Mouse (Mus musculus): ENCODE data around the gene Nek8. TPM values are rescaled to one million over a fixed set of nuclear protein-coding genes. Genes with fewer than 3 reads are reported as not detected.
A peak's percentile ranks its signal among the peaks of the same experiment; 100 is the strongest.
"Not testable (repeated sequence)": the region's sequence is repeated elsewhere in the genome, so short reads cannot be mapped to it uniquely, and the experiment has no call there.

The Nek8 gene
- total RNA-seq, 1 experiment from 2014 or later = 4.3 TPM

DNA sequence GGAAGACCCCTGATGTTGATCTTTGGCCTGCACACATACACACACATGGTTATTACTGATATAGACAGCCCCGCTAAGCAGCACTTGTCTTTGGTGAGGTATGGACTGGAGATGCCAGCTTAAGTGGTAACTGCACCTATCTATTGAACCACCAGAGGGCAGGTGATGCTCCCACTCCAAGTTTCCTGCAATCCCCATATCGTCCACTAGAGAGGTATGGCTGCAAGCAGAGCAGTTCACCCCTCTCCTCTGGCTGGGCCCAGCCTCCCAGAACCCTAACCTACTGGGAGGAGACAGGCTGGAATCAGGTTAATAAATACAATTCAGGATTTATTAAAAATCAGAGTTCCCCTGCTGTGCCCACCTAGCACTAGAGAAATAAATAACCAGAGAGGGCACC, 17.4 kb downstream of the Nek8 start:
- peak; percentile 96 for ATAC-seq (replicated peaks; ENCODE audit: insufficient number of reproducible peaks, low FRiP score, low TSS enrichment, poor library complexity, severe bottlenecking)

DNA sequence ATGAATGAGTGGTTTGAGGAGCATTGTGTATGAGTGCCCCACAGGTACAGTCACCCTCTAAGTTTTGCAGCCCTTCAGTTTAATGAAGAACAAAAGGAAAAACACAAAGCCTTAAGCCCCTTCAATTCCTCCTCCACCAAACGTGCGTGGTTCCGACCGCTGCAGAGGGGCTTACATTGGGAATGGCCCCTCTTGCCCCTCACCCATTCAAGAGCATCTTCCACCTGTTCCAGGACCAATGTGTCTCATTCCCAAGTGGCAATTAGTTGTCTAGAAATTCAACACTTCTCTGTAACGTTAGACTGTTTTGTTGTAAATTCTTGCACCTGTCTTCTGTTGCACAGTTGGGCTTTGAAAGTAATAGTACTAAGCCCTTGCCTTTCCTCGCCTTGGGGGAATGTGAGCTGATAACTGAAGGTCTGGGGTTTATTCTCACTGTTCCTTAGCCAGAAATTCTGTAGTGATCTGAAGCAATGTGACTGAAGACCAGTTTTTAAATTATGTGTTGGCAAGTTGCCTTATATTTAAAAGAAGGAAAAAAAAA, 20.2 kb downstream of the Nek8 start:
- no peak for ATAC-seq (replicated peaks; ENCODE audit: insufficient number of reproducible peaks, low FRiP score, low TSS enrichment, poor library complexity, severe bottlenecking)

DNA sequence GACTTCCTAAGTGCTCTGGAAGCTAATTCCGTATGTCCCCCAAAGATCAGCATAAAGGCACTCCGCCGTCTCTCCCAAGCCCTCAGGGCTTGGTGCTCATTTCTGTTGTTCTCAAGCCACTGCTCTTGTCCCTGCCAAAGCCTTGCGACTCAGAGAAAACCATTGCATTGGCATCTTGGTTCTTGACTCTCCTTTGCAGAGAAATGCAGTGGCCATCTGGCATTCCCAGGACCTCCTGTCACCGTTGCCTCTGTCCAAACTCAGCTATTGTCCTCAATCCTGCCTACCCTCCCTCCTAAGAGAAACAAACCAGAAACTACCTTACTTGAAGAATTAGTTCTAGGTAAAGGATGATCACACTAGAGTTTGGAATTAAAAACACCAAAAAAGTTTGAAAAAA, 20.8 kb downstream of the Nek8 start:
- ATAC-seq (replicated peaks; ENCODE audit: insufficient number of reproducible peaks, low FRiP score, low TSS enrichment, poor library complexity, severe bottlenecking) = no peak

DNA sequence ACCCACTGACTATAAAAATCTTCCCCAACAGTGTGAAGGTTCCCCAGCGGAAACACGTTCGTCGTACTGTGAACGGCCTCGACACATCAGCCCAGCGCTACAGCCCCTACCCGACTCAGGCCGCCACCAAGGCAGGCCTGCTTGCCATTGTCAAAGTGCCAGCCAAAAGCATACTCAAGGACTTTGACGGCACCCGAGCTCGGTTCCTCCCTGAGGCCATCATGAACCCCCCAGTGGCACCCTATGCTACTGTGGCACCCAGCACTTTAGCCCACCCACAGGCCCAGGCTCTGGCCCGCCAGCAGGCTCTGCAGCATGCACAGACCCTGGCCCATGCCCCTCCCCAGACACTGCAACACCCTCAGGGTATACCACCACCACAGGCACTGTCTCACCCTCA, 22.7 kb downstream of the Nek8 start:
- no peak for ATAC-seq (replicated peaks; ENCODE audit: insufficient number of reproducible peaks, low FRiP score, low TSS enrichment, poor library complexity, severe bottlenecking)

DNA sequence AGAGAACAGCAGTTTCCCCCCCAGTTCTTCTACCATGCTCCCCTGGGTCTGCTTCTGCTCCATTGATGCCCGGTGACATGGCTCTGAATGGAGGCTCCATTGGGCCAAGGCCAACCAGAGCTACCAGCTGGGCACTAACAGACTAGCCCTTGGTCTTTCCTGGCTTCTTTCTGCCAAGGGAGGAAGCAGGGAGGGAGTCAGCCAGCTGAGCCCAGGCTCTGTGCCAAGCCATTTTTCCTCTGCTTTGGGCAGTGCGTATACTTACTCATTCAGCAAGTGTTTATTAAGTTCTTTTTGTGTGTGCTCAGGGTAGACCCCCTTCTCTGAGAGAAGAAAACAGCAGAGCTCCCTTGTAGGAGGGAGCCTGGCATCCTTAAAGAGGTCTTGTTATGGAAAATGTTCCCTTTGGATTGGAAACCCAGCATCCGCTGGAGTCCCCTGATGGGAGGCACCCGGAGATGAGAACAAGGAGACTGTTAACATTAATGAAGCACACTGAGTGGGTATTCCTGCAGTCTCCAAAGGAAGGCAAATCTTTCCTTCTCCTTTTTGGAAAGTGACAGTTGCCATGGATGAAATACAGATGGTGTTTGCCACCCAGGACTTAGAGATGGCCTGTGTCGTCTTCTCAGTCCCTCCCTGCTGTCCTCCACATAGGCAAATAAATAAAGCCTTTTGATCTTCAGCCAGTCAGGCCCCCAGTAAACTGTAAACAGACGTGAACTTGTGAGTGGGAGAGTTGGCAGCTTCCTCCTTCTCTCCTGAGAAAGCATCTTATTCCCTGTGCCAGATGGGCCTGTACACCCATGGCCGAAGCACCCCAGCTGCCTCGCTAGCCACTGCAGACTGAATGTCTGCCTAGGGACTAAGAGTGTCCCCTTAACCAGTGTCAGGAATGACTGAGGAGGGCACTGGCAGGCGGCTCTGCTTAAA, 23.9 kb downstream of the Nek8 start:
- ATAC-seq (replicated peaks; ENCODE audit: insufficient number of reproducible peaks, low FRiP score, low TSS enrichment, poor library complexity, severe bottlenecking) = no peak

DNA sequence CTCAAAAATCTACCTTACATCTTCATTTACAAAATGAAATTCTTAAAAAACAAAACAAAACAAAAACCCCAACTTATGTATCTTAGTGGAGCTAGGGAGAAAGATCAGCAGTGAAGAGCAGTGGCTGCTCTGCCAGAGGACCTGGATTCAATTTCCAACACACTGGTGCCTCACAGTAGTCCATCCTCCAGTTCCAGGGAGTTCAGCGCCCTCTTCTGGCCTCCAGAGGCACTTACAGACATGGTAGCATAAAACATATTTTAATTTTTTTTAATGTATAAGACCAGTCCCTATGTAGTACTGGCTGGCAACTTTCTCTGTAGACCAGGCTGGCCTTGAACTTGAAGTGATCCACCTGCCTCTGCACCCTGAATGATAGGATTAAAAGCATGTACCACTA, 25.3 kb downstream of the Nek8 start:
- ATAC-seq (replicated peaks; ENCODE audit: insufficient number of reproducible peaks, low FRiP score, low TSS enrichment, poor library complexity, severe bottlenecking) = no peak

DNA sequence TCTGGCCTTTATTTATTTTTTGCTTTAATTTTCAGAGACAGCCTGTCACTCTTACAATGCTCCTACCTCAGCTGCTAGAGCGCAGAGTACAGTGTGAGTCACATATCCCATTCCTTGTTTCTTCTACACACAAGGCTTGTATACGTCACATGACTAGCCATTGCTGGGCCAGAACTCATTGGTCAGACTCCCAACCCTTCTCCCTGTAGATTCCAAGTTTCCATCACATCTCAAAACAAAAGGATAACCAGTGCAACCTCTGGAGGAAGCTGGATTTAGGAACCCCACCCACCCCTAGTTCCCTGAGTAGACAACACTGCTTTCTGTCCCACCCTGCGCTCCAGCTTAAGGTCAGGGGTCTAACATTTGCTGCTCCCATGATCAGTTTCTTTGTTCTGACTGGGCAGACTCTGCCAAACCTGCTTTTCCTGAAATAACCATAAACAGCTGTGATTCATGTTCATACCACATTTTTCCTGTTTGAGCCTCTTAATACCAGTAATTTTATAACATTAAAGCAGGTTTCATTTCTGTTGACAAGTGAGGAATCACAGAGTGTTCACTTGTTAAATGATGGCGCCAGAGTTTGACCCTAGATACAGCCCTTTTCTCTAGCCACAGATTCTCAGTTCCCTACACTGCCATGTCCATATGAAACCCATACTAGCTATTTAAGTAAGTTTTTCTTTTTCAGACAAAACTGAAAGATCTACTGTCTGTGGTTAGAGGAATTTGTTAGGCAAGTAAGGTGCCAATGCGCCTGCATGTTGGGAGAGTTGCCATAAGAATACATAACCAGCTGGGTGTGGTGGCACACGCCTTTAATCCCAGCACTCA, 29.6 kb downstream of the Nek8 start:
- ATAC-seq (replicated peaks; ENCODE audit: insufficient number of reproducible peaks, low FRiP score, low TSS enrichment, poor library complexity, severe bottlenecking) = no peak

DNA sequence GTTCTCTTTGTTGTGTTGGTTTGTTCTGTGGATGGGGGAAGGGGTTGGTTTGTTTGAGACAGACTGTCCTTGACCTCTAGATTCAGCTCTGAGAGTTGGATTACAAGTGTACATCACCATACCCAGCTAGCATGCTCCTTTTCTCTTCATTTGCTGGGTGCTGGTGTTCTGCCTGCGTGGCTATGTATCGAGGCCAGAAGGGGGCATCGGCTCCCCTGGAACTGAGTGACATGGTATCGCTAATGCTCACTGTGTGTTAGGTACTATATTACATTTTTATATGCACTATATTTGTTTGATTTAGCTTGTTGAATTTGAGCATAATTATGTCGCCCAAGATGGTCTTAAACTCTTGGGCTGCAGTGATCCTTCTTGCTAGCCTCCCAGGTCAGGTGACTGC, 30.3 kb downstream of the Nek8 start:
- ATAC-seq (replicated peaks; ENCODE audit: insufficient number of reproducible peaks, low FRiP score, low TSS enrichment, poor library complexity, severe bottlenecking) = no peak

DNA sequence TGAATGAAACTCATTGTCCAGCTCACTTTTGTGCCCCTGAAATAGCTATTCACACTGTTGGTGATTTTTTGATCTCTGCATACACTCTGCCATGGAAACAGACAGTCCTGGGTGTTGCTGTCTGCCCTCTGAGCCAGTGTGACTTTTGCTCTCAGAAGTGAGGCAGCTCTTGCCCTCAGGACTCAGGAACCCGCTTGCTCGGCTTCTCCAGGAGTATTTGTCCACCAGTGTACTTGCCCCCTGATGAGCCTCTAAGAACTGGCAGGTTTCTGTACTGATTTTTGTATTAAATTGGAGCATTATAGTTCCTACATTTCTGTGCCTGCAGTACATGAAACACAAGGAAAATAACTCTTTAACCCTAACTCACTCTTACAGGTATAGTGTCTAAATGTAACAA, 33.0 kb downstream of the Nek8 start:
- ATAC-seq (replicated peaks; ENCODE audit: insufficient number of reproducible peaks, low FRiP score, low TSS enrichment, poor library complexity, severe bottlenecking) = no peak

DNA sequence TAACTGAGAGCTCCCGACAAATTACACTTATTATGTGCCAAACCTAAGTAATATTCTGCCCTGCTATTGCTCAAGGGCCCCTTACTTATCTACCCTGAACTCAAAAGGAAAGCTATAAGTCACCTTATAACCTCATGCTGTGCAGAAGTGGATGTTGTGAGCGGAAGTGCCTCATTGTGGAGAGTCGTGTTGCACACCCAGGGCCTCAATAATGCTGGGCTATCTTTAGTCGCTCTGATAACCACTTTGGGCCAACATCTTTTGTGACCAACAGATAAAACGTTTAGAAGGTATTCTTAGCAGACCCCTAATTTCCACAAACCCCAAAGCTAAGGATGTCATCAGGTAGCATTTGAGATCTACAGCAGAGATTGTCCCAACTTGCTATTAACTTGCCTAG, 35.8 kb downstream of the Nek8 start:
- no peak for ATAC-seq (replicated peaks; ENCODE audit: insufficient number of reproducible peaks, low FRiP score, low TSS enrichment, poor library complexity, severe bottlenecking)

DNA sequence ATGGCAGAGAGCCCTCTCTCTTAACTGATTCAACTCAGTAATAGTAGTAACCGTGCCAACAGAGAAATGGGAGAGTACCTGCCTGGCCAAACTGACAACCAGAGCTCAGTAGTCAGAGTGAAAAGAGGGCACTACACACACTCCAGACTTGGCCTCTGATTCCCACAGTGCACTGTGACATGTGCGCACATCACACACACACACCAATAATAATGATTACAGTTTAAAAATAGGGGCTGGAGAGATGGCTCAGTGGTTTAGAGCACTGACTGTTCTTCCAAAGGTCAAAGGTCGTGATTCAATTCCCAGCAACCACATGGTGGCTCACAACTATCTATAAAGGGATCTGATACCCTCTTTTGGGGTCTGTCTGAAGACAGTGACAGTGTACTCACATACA, 38.5 kb downstream of the Nek8 start:
- no peak for ATAC-seq (replicated peaks; ENCODE audit: insufficient number of reproducible peaks, low FRiP score, low TSS enrichment, poor library complexity, severe bottlenecking)

DNA sequence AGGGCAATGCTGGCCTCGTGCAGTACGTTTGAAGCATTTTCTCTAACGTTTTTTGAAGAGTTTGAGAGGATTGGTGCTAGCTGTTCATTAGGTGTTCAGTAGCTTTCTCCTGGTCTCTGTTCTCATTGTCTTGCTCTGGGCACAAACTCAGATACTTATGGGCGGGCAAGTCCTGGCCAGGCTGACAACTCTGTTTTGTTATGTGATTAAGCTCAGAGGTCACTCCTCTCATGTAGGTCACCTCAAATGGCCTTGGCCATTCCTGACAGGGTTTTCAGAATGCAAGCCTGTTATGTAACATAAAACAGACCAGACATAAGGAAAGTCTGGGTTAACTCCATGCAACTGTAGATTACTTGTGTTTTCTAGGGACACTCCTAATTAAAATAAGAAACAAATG, 38.9 kb downstream of the Nek8 start:
- no peak for ATAC-seq (replicated peaks; ENCODE audit: insufficient number of reproducible peaks, low FRiP score, low TSS enrichment, poor library complexity, severe bottlenecking)

DNA sequence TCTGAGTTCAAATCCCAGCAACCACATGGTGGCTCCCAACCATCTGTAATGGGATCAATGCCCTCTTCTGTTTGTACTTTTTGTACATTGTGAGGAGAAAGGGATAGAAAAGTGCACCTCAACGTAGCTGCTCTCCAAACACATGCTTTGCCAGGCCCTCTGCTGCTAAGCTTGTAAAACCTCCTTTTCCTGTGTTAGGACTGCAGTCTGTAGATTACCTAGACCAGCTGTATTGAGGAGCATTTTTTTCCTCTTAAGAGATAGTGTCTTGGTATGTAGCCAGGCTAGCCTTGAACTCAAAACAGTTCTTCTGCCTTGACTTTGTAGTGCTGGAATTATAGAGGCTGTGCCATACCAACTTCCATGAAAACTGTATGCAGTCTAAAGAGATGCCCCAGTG, 40.3 kb downstream of the Nek8 start:
- no peak for ATAC-seq (replicated peaks; ENCODE audit: insufficient number of reproducible peaks, low FRiP score, low TSS enrichment, poor library complexity, severe bottlenecking)

DNA sequence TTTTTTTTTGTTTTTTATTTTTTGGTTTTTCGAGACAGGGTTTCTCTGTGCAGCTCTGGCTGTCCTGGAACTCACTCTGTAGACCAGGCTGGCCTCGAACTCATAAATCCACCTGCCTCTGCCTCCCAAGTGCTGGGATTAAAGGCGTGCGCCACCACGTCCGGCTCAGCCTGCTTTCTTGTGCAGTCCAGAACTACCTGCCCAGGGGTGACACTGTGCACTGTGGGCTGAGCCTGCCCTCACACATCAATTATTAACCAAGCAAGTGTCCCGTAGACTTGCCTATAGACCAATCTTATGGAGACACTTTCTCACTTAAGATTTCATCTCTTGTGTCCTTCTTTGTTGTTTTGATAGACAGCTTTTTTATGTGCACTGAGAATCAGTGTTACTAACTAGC, 41.2 kb downstream of the Nek8 start:
- ATAC-seq (replicated peaks; ENCODE audit: insufficient number of reproducible peaks, low FRiP score, low TSS enrichment, poor library complexity, severe bottlenecking) = not testable (repeated sequence)

DNA sequence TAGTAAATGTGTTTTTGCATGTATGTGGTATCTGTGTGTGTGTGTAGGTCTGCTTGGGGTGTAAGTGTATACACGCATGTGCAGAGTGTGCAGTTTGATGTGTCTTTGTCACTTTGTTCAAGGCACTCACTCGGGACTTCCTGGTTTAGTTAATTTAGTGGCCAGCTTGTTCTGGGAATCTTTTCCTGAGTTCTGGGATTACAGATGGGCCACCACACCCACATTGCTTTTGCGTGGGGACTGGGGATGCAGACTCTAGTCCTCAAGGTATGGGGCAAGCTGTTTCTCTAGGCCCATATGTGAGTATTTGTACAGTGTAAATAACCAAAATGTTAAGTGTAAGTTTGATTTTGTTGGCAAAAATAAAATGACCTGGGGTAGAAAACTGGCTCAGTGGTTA, 42.1 kb downstream of the Nek8 start:
- no peak for ATAC-seq (replicated peaks; ENCODE audit: insufficient number of reproducible peaks, low FRiP score, low TSS enrichment, poor library complexity, severe bottlenecking)

DNA sequence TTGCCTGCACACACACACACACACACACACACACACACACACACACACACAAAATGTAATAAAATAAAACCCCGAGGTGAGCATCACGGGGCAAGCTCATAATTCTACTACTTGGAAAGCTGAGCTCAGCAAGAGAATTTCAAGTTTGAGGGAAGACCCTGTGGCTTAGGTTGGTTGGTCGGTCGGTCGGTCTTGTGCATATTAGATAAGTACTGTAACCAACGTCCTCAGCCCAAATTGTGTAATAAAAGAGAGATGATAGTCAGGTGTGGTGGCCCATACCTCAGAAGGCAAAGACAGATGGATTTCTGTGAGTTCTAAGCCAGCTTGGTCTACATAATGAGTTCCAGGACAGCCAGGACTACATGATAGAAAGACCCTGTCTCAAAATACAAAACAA, 42.6 kb downstream of the Nek8 start:
- no peak for ATAC-seq (replicated peaks; ENCODE audit: insufficient number of reproducible peaks, low FRiP score, low TSS enrichment, poor library complexity, severe bottlenecking)

DNA sequence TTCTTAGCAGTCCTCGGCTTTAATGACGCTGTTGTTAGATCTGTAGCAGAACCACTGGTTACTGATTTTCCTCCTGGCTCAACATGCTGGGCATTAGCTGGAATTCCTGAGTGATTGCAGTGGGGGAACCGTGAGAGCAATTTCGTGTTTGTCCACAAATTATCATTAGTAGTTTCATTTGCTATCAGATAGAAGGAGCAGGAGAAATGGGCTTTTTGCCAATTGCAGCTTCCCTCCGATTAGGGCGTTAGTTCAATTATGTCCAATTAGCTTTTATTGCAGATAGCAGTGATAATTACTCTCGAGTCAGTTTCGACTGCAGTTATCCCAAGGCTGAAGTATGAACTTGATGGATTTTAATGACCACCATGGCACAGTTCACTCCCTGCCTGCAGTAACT, 47.0 kb downstream of the Nek8 start:
- no peak for ATAC-seq (replicated peaks; ENCODE audit: insufficient number of reproducible peaks, low FRiP score, low TSS enrichment, poor library complexity, severe bottlenecking)

DNA sequence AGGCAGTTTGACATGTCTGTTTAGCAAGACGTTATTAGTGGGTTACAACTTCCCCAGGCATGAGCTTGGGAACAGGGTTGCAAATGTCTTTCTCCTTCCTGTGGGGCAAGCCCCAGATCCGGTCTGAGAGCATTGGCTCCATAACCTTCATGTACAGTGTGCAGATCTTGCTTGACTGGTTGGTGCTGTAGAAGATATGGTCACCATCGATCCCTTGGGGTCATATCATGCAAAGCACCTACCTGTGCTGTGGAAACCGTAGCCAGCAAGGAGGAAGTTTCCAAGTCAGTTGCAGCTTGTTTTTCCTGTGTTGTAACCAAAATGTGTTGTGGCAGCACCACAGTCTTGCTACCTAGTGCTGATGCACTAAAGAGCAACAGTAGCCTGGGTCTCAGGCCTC, 49.7 kb downstream of the Nek8 start:
- ATAC-seq (replicated peaks; ENCODE audit: insufficient number of reproducible peaks, low FRiP score, low TSS enrichment, poor library complexity, severe bottlenecking) = 0 out of 2 replicates have a peak, but pooled peaks have one; percentile 40

DNA sequence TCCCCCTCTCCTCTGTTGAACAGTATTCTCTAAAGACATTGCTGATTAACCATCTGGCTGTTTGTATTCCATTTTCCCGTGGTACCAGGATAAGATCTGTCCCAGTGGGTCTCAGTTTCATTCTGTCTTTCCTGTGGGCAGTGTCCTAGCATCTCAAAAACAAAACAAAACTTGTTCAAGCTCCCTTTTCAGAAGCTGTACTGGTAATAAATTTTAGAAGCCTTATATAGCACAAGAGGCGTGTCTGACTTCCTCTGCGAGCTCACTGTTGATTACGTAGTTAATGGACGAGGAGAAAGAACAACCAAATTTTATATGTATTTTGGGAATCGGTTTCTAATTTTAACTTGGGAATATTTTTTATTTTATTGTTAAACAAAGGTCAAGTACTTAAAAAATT, 50.8 kb downstream of the Nek8 start:
- ATAC-seq (replicated peaks; ENCODE audit: insufficient number of reproducible peaks, low FRiP score, low TSS enrichment, poor library complexity, severe bottlenecking) = no peak

DNA sequence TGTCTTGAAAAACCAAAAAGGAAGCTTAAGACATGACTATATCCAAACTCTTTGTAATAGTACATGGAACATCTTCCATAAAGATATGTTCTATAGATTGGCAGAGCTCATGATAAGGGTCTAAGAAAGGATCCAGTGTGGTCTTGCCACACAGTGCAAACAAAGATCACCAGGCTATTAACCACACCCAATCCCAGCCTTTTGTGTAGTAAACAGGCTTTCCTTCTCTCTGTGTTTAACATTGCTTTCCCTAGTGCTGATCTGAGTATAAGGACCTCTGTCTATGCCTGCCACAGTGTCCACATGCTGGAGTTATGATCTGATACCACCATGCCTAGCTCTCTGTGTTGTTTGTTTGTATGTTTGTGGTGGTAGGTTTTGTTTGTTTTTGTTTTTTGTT, 52.7 kb downstream of the Nek8 start:
- ATAC-seq (replicated peaks; ENCODE audit: insufficient number of reproducible peaks, low FRiP score, low TSS enrichment, poor library complexity, severe bottlenecking) = no peak
